Mouse (Mus musculus): ENCODE measurements around the gene Edar.
"Not testable (repeated sequence)": the region's sequence is repeated elsewhere in the genome, so short reads cannot be mapped to it uniquely, and the experiment has no call there.

Edar gene

DNA sequence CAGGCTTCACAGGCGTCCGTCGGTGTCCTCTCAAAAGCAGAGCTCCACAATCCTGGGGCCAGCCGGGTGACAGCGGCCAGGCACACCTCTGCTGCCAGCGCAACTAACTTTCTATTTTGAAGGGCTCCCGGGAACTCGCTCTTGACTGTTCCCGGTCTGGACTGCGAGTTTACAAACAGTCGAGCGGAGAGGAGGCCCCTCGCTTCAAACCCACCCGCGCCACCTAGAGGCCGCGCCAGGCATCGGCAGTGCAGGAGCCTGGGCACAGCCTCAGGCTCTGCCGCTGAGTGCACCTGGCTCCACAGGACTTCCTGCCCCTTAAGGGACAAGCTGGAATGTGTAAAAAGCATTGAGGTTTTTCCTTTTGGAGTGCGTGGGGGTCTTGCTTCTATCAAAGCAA, at the start of gene Edar:
Edar (minus strand) TSS at position 122 of the 400 bp plus-strand sequence.
- in situ Hi-C loops (cut with MboI; ENCODE audit: unreplicated experiment in 2 of 2): loop anchor here in 1 of 2 experiments (25.0 kb wide), 1 partner anchor 313 kb away; no protein-coding TSS in a partner anchor

DNA sequence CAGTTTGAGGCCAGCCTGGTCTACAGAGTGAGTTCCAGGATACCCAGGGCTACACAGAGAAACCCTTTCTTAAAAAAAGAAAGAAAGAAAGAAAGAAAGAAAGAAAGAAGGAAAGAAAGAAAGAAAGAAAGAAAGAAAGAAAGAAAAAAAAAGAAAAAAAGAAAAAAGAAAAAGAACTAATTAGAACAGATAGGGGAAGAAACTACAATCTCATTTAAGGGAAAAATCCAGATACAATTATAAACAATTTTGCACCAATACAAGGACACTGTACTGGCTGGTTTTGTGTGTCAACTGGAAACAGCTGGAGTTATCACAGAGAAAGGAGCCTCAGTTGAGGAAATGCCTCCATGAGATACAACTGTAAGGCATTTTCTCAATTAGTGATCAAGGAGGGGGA, 42.7 kb upstream of the Edar start, which contains the start of gene Gm17542:
Gm17542 (minus strand) TSS at position 101 of the 400 bp plus-strand sequence.
- in situ Hi-C loops (cut with MboI; ENCODE audit: unreplicated experiment in 2 of 2): not testable (repeated sequence)

DNA sequence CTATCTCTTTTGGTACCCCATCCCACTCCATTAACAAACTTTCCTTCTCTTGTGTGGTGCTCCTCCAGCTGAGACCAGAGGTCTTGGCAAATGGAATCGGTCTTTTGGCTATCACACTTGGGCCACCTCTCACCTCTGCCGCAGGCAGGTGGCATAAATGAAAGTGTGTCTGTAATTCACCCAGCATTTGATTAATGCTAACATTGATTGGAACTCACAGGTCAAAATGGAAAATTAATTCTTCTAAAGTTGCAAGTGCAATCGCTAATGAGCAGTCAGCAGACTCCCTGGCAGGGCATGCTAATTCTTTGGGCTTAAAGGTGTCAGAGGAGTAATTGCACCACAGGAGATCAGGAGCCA, 39.3 kb upstream of the Edar start:
- in situ Hi-C loops (cut with MboI; ENCODE audit: unreplicated experiment in 2 of 2): no loop called here

DNA sequence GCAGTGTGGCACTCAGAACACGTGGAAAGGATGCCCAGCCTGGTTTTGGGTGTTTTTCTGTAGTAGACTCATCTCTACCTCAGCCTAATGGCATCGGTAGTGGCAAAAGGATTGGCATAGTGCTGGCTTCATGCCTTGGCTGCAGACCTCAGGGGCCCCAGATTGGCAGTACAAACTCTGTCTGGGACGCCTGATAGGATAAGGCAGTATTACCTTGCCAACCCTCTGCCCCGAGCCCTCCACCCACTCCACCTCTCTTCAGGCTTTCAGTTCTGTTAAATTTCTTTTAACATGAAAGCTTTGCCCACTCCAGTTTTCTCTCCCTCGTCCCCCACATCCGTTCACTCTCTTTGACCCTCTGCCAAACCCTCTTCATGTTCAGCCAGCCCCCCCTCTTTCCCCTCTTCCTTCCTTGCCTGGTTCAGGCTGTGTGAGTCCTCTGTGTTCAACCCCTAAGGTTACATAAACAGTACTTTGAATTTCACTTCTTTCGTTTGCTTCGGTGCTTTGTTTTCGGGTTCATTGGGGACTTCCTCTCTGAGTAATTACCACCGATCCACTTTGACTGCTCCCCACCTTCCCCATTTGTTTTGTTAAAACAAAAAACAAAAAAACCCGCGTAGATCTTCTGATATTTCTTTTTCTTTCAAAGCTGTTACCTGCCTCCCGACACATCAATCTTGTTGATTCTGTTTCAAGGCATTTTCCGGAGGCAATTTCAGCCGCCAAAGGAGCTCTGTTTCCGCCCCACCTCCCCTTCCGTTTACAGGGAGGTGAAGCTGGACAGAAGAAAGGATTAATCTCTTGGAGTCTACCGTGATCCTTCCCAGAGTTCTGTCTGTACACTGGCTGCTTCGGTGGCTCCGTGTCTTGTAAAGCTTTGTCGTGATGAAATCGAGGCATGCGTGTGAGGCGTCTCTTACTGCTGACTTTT, 38.7 kb upstream of the Edar start:
- in situ Hi-C loops (cut with MboI; ENCODE audit: unreplicated experiment in 2 of 2): no loop called here

DNA sequence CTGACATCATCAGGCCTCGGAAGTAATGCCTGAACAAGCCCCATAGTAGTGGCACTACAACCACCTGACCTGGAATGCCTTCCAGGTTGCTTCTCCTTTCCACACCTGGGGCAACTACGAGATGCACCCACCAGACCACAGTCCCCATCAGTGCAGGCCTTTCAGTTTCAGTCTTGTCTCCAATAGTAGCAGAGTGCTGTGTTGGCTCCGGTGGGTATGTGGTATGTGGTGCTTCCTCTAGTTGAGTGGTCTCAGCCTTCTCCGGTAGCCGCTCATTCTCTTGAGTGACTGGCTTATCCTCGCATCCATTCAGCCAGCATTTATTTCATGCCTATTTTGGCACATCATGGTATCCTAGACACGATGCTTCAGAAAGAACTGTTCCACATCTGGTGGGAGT, 37.8 kb upstream of the Edar start:
- in situ Hi-C loops (cut with MboI; ENCODE audit: unreplicated experiment in 2 of 2): no loop called here

DNA sequence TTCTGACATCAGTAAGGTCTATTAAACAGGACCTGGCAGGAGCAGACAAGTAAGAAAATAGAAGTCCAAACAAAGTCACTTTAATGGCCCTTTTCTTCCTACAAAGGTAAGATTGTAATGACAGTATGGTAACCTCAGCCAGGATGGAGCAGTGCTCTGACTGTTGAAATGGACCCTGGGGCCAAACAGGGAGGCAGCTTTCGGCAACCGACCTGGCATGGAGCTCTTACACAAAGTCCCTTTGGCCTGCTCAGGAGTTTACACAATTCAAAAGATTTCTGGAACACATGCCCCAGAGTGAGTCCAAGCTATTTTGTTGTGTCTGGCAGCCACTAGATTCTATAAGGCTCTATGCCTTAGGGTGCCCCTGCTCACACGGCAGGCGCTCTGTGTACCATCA, 33.6 kb upstream of the Edar start:
- in situ Hi-C loops (cut with MboI; ENCODE audit: unreplicated experiment in 2 of 2): no loop called here

DNA sequence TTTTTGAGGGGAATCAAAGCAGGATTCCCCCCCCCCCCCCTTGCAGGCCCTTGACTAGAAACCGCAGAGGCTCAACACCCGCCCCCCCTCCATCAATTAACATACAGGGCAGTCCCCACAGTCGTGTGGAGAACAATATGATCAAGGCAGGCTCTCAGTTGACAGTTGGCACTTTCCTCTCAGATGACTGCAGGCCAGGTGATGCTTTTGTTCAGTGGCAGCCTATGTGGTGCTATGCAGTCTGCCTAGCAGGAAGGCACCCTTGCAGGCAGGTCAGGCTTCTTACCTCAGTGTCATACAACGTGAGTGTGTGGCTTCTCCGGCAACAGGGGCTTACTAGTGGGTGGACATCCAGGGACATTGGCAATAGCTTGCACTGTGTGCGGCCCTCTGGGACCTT, 25.1 kb upstream of the Edar start:
- in situ Hi-C loops (cut with MboI; ENCODE audit: unreplicated experiment in 2 of 2): no loop called here

DNA sequence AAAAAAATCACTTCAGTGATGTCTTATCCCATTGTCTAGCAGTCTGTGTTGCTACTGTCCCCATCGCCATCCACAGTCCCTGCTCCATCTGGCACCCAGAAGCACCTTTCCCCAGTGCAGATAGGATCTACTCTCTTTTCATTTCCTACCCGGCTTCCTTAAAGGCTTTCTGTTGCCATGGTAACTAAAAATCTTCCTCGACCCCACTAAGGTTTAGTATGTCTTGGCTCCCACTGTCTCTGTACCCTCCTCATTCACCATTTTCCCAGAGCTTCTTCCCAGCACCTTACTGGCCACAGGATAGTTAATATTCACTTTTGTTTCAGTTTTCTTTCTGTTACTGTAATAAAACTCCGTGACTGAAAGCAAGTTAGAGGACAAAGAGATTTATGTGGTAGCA, 24.7 kb upstream of the Edar start:
- in situ Hi-C loops (cut with MboI; ENCODE audit: unreplicated experiment in 2 of 2): no loop called here

DNA sequence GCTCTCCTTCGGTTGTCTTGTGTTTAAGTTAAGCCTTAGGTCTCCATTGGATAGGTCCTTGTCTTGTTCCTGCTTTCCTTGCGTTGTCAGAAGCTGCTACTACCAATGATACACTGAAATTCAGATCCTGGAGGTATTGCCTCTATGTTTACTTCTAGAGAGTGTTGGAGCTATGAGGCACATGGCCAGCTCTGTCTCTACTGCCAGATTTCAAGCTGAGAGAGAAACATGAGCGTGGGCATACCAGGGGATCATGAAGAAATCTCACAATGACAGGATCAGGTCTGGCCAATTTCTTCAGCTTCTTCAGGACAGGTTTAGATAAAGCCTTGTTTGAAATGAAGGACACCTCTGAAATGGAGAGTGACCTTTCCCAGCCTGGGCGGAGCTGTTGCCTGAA, 23.5 kb upstream of the Edar start:
- in situ Hi-C loops (cut with MboI; ENCODE audit: unreplicated experiment in 2 of 2): loop anchor here in 1 of 2 experiments (25.0 kb wide), 1 partner anchor 337 kb away; no protein-coding TSS in a partner anchor

DNA sequence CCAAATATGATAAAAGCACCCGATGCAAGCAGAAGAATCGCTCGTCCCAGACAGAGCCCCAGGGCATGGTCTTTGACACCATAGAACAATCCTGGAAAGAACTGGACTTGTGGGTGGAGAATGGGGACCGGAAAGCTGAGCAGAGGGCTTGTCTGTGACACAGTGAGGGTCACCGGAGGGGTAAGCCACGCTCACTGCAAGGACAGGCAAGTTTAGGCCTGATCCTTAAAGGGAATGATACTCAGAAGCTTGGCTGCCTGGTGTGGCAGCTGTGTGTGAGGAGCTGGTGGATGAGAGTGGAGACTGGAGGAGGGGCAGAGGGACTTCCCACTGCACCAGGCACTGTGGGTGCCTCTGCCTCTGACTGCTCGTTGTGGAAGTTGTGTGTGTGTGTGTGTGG, 15.6 kb upstream of the Edar start:
- in situ Hi-C loops (cut with MboI; ENCODE audit: unreplicated experiment in 2 of 2): loop anchor here in 1 of 2 experiments (25.0 kb wide), 1 partner anchor 329 kb away; no protein-coding TSS in a partner anchor

DNA sequence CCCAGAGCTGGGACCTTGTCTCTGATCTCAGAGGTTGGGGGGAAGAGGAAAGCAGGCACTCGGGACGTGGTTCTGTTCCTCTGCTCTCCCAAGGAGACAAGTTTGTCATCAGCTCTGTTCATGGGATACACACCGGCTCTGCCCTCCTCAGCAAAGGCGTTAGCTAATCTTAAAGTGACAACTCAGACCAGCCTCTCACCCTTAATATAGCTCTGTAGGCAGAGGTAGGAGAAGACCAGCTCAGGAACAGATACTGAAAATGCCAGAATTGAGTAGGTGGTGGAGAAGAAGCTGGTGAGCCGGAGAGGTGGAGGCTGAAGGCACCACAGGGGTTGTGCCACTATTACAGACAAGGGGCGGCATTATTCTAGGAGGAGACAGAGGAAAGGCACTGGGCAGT, 3.8 kb upstream of the Edar start:
- in situ Hi-C loops (cut with MboI; ENCODE audit: unreplicated experiment in 2 of 2): loop anchor here in 1 of 2 experiments (25.0 kb wide), 1 partner anchor 317 kb away; no protein-coding TSS in a partner anchor

DNA sequence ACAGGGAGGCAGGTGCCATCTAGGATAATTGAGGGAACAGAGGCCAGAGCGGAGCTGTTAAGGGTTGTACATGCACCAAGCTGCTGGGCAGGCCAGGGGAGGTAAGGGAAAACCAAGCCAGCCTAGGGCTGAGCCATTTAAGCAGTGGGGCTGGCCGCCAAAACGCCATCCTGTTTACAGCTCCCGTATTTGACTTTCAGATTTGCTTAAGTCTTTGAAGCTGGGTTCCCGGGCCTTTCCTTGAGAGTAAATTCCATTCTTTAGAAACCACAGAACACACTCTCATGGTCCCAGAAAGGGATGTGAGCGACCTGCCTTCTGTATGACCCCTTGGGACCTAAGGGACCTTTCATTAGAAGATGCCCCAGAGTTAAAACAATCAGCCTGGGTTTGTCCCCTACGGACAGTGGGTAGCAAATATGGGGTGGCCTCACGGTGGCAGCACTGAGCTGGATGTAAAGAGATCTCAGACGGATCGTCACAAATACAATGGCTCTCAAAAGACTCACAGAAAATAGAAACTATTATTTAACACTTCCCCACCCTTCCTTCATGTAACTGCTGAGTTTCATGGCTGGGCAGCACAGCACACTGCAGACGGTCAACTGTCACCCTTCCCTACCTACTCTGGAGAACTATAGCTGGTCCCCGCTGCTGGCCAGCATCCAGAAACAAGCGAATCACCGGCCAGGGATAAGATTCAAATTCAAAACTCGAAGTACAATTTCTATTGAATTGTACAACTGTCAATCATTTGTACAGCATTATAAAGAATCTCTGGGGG, 2.0 kb downstream of the Edar start:
- in situ Hi-C loops (cut with MboI; ENCODE audit: unreplicated experiment in 2 of 2): no loop called here

DNA sequence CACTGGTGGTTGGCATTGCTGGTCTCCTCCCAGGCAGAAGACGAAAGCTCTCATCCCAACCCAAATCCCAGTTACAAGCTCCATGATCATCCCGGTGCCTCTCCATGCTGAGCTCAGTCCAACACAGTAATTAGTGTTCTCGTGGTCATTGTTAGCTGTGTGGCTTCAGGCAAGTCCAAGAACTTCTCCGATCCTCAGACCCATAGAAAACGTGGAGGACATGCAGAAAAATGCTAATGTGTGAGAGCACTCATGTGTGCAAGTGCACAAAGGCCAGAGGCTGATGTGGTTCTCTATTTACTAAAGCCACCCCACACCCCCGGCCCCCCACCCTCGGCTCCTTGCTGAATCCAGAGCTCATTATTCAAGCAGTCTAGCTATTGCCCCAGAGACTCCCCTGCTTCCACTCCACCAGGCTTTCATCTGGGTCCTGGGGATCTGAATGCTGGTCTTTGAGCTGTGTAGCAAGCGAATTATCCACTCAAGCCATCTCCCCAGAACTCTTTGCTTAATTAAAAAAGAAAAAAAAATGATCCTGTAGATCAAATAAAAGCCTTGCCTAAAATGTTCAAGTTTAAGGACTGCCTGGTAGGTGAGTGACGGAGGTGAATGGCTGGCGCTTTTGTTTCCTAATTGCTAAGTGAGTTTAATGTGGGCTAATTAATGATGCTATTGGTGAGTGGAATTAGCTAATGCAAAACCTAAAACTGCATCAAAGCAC, 2.7 kb downstream of the Edar start:
- in situ Hi-C loops (cut with MboI; ENCODE audit: unreplicated experiment in 2 of 2): no loop called here

DNA sequence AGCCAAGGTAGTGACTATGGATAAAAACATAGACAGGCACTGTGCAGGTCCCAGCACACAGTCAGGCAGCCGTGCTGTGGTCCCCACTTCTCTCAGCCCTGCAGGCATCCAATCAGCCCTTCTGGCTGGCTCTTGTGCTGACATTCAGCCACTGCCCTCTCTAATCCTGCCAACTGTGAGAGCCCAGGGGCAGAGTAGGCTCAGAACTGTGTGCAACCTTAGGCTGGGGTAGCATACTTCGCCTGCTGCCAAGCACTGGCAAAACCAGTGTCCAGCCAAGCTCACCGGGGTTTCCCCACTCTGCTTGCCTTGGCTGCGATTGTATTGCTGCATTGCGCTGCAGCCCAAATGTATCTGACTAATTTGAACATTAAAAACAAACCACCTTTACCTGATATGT, 11.6 kb downstream of the Edar start:
- in situ Hi-C loops (cut with MboI; ENCODE audit: unreplicated experiment in 2 of 2): no loop called here

DNA sequence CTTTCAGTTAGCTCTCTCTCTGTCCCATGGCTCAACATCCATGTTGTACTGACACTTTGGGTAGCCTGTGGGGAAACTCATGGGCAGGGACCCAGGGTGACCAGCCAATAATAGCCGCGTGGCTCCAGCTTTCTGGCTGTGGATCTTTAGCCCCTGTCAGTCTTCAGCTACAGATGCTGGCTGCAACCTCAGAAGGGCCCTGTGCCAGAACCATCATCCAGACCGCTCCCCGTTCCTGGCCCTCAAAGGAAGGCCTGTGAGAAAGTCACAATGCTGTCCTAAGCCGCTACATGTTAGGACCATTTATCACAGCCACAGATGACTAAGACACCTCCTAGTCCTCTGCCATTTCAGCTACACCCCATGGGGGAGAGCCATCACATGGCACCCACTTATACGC, 12.0 kb downstream of the Edar start:
- in situ Hi-C loops (cut with MboI; ENCODE audit: unreplicated experiment in 2 of 2): no loop called here

DNA sequence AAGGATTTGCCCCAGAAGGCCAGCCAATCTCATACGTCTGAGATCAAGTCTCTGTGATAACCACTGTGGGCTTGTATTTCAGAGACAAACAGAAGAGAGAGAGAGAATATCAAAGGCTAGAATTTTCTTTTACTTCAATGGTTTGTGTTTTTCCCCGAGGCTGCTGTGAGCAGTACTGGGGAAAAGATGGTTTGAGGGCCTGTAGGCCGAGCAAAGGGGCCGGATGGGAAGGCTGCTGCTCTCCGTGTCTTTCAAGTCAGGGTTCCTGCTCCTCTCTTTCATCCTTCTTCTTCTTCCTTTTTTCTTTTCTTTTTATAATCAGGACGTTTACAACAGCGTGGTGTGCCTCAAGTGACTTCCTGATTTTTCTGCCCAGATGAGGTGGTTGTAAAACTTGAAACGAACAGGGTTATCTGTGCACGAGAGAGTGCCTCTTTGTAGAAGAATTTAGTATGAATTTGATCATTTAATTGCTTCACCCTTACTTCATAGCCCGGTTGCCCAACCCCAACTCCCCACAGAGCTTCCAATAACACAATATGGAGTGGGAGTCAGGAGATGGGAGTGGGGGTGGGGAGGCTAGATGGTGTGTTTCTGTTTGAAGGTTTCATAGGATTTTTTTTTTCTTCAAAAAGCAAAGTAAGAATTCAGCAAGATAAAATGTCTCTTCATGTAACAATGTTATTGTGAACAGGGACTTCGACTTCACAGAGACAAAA, 16.0 kb downstream of the Edar start:
- in situ Hi-C loops (cut with MboI; ENCODE audit: unreplicated experiment in 2 of 2): no loop called here

DNA sequence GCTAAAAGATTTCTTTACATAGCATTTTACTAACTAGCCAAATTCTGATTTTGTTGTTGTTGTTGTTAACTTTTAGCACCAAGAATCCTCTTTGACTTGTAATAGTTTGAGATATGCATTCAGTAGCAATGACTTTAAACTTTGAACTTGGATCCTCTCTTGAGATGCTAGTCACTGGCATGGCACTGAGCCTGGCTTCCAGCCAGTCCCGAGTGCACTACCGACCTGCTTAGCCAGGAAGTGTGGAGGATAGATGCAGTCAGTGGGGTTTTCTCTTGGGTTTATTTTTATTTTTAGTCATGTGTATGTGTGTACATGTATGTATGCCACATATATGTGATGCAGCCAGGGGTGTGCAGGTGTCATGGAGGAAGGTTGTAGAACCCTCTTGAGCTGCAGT, 17.7 kb downstream of the Edar start:
- in situ Hi-C loops (cut with MboI; ENCODE audit: unreplicated experiment in 2 of 2): no loop called here

DNA sequence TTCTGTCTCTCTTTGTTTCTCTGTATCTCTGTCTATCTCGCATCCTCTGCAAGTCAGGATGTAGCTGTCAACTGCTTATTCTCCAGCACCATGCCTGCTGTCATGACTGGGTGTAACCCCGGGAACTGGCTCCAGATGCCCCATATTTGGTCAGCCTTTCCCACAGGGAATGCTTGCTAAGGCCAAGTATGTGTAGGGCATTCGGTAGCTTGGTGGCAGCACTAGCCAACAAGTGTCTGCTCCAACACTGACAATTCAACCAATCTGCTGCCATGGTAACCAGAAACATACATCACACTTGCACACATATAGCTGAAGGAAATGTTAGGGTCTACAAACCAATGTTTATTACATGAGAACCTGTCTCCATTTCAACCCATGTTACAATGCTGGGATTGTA, 21.8 kb downstream of the Edar start:
- in situ Hi-C loops (cut with MboI; ENCODE audit: unreplicated experiment in 2 of 2): no loop called here

DNA sequence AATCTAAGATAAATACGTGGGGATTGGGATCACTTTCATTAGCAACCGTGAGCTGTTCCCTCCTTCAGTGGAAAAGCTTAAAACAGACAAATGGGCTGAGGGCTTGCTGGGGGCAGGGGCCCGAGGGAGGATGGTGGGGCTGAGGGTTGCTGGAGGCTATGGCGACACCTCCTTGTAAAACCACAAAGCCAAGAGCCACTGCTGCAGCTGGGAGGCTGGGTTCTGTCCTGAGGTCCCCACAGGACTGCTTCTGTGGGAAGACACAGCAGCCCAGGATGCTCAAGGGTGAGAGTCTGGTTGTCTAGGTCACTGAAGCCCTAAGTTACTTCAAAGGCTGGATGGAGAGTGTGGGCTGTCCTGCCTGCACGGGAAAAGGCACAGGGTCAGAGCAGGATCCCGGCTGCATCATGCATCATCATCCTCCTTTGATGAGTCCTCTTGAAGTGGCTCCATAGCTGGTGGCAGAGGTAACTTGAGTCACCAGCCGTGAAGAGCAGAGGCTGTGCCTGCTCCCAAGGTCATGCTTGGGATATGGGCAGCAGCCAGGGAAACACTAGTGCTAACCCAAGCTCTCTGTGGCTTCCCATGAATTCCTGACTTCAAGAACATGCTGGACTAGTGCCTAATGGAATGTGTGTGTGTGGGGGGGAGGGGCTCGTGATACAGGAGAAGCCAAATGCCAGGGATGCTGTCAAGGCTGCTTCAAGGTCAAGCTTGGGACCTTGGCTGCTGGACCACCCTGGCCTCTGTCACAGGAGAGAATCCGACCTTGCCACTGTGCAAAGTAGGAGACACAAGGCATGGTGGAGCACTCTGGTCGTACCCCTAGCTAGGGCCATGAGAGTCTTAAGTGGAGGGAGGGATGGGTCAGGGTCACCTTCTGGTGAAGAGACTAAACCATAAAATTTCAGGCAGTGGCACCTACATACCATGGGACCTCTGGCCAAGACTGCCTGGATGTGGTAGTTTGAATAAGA, 22.7 kb downstream of the Edar start:
- in situ Hi-C loops (cut with MboI; ENCODE audit: unreplicated experiment in 2 of 2): no loop called here

Data from v-Abl transformed pro-B cells (cell line).